Mouse (Mus musculus) CH12.LX (cell line): Measurements from ENCODE around the gene Ttc19. TPM values are rescaled to one million over a fixed set of nuclear protein-coding genes. Genes with fewer than 3 reads are reported as not detected.
A peak's percentile ranks its signal among the peaks of the same experiment; 100 is the strongest.
"Not testable (repeated sequence)": the region's sequence is repeated elsewhere in the genome, so short reads cannot be mapped to it uniquely, and the experiment has no call there.

Experiments used
- DNase-seq: peaks from one replicate; pipeline ENCODE4 v3.0.0-alpha.2; 2013; ENCODE audit errors: extremely low read depth
- H3K27ac ChIP-seq: 2 replicates; pipeline ENCODE4 v1.5.1; 2012; ENCODE audit warnings: low read depth, mild to moderate bottlenecking, control low read depth, moderate library complexity; ENCODE audit not compliant: insufficient read depth
- H3K27me3 ChIP-seq: replicated peaks from 2 replicates; pipeline ENCODE3; 2012; ENCODE audit warnings: inconsistent platforms
- H3K36me3 ChIP-seq, 2 experiments: replicated peaks in 1 of 2; 2 replicates each; pipeline versions ENCODE3 to v1.6.1; 2012; ENCODE audit warnings: inconsistent platforms in 1 of 2, low read length in 1 of 2, mild to moderate bottlenecking in 1 of 2, mixed read lengths in 1 of 2, moderate library complexity in 1 of 2; ENCODE audit not compliant: control insufficient read depth in 1 of 2, insufficient read depth in 1 of 2
- H3K4me1 ChIP-seq, 2 experiments: 2 replicates each; pipeline ENCODE4 v1.6.1; 2012; ENCODE audit warnings: inconsistent platforms in 1 of 2, moderate library complexity in 1 of 2; ENCODE audit not compliant: insufficient read depth in 2 of 2, control insufficient read depth in 1 of 2
- H3K4me2 ChIP-seq: 2 replicates; pipeline ENCODE4 v1.6.1; 2012; ENCODE audit warnings: low read depth, mild to moderate bottlenecking, control low read depth; ENCODE audit not compliant: poor library complexity, insufficient read depth, severe bottlenecking
- H3K4me3 ChIP-seq, 3 experiments: fragments of 150-350 bp in 1 of 3; sonication (generic) in 1 of 3; replicated peaks in 1 of 3; 2 replicates each; pipeline versions ENCODE3 to v1.5.1; 2011 to 2012; ENCODE audit warnings: low read depth in 2 of 3, low read length in 2 of 3, mild to moderate bottlenecking in 2 of 3, moderate library complexity in 2 of 3, control low read depth in 1 of 3, improper control_type of control experiment in 1 of 3, inconsistent platforms in 1 of 3, mixed read lengths in 1 of 3; ENCODE audit not compliant: poor library complexity in 1 of 3
- H3K79me2 ChIP-seq: replicated peaks from 2 replicates; pipeline ENCODE4 v1.6.1; 2012; ENCODE audit warnings: mild to moderate bottlenecking, moderate library complexity; ENCODE audit not compliant: control insufficient read depth, poor library complexity, insufficient read depth, severe bottlenecking; ENCODE audit errors: extremely low read depth
- H3K9ac ChIP-seq: 2 replicates; pipeline ENCODE4 v1.6.1; 2012; ENCODE audit warnings: low read depth, mild to moderate bottlenecking, control low read depth, moderate library complexity; ENCODE audit not compliant: insufficient read depth
- H3K9me3 ChIP-seq: replicated peaks from 2 replicates; pipeline ENCODE3; 2012; ENCODE audit warnings: low read length, inconsistent platforms, mixed read lengths
- BHLHE40 ChIP-seq: IDR thresholded peaks from 2 replicates; pipeline ENCODE4 v1.6.1; 2011; ENCODE audit warnings: mild to moderate bottlenecking, low read depth, low read length, improper control_type of control experiment
- CHD1 ChIP-seq: IDR thresholded peaks from 2 replicates; pipeline ENCODE4 v1.6.1; 2012; ENCODE audit warnings: low read depth, low read length, improper control_type of control experiment, inconsistent platforms
- CTCF ChIP-seq, 2 experiments: IDR thresholded peaks in 1 of 2; conservative IDR thresholded peaks in 1 of 2; 2 replicates each; pipeline ENCODE4 v1.5.1; 2011 to 2012; ENCODE audit warnings: low read depth in 2 of 2, low read length in 2 of 2, improper control_type of control experiment in 1 of 2, inconsistent platforms in 1 of 2, mild to moderate bottlenecking in 1 of 2, moderate library complexity in 1 of 2
- ELF1 ChIP-seq: IDR thresholded peaks from 2 replicates; pipeline ENCODE4 v1.6.1; 2014; ENCODE audit warnings: low read depth, mild to moderate bottlenecking, inconsistent platforms, low read length, improper control_type of control experiment
- ETS1 ChIP-seq: conservative IDR thresholded peaks from 2 replicates; pipeline ENCODE4 v1.6.1; 2012; ENCODE audit warnings: low read depth, mild to moderate bottlenecking, inconsistent platforms, low read length, improper control_type of control experiment, moderate library complexity
- IRF4 ChIP-seq: IDR thresholded peaks from 2 replicates; pipeline ENCODE4 v1.6.1; 2014; ENCODE audit warnings: low read depth, mild to moderate bottlenecking, inconsistent platforms, low read length, improper control_type of control experiment
- MAFK ChIP-seq: IDR thresholded peaks from 2 replicates; pipeline ENCODE4 v1.6.1; 2011; ENCODE audit warnings: low read length, improper control_type of control experiment; ENCODE audit not compliant: insufficient replicate concordance
- NELFE ChIP-seq: IDR thresholded peaks from 2 replicates; pipeline ENCODE4 v1.6.1; 2011; ENCODE audit warnings: low read depth, low read length, improper control_type of control experiment
- NRF1 ChIP-seq: IDR thresholded peaks from 2 replicates; pipeline ENCODE4 v1.6.1; 2014; ENCODE audit warnings: low read depth, mild to moderate bottlenecking, inconsistent platforms, low read length, improper control_type of control experiment, moderate library complexity
- POLR2AphosphoS2 ChIP-seq: IDR thresholded peaks from 2 replicates; pipeline ENCODE4 v1.6.1; 2011; ENCODE audit warnings: low read depth, low read length, improper control_type of control experiment
- RCOR1 ChIP-seq: conservative IDR thresholded peaks from 2 replicates; pipeline ENCODE4 v1.6.1; 2012; ENCODE audit warnings: low read depth, mild to moderate bottlenecking, inconsistent platforms, low read length, improper control_type of control experiment
- TCF12 ChIP-seq: IDR thresholded peaks from 2 replicates; pipeline ENCODE4 v1.6.1; 2014; ENCODE audit warnings: low read depth, mild to moderate bottlenecking, inconsistent platforms, low read length, improper control_type of control experiment
- ZMIZ1 ChIP-seq: IDR thresholded peaks from 2 replicates; pipeline ENCODE4 v1.6.1; 2012; ENCODE audit warnings: low read depth, mild to moderate bottlenecking, inconsistent platforms, low read length, improper control_type of control experiment
- ZNF384 ChIP-seq: IDR thresholded peaks from 2 replicates; pipeline ENCODE4 v1.6.1; 2012; ENCODE audit warnings: low read depth, low read length, improper control_type of control experiment, inconsistent platforms
- dilution Hi-C: fragments of 300-500 bp; cut with MboI; formaldehyde crosslinking; loops from 2 replicates; pipeline ENCODE4 v1.14.3; 2020; ENCODE audit warnings: low sequenced_read_pairs; ENCODE audit not compliant: extremely low pct_unique_long_range_greater_than_20kb, extremely low pct_ligation_motif_present
- in situ Hi-C: fragments of 300-500 bp; cut with MboI; formaldehyde crosslinking; loops from 3 replicates; pipeline ENCODE4 v1.14.3; 2019; ENCODE audit warnings: low sequenced_read_pairs, low pct_ligation_motif_present, low pct_unique_long_range_greater_than_20kb, mixed read lengths
- polyA plus RNA-seq: library from polyadenylated mRNA; unstranded; fragments of >175 nt; gene quantifications from 2 replicates; pipeline ENCODE4 v1.2.1, GENCODE M21; 2012; ENCODE audit warnings: low read depth; ENCODE audit not compliant: insufficient read length
- total RNA-seq, 2 experiments: library from RNA; depleted of rRNA; stranded (reverse); fragments of 300-350 nt in 1 of 2; fragments of >200 nt in 1 of 2; gene quantifications; 2 replicates each; pipeline ENCODE4 v1.2.3; 2012 to 2014

Gene Ttc19
- total and polyA plus RNA-seq, 3 experiments, result 13.0 to 22.6 (median 22.2) TPM

DNA sequence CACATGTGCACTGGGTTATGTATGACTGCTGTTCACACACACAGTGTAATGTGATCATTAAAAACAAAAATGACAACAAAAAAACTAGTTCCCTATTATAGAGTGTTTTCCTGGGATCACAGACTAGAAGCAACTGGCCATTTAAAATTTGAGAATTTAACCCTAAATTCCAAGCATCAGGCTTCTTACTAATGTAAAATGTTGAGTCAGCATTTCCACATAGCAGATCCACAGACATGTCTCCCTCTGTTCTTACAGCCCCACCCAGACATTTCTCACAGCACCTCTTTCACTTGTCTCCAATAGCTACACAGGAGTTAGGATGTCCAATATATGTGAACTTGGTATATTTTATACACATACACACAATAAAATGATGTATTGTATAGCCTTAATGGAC is 88.7 kb downstream of the Ttc19 start:
- Histone ChIP-seq H3K27me3 (no peaks in the 10 kb centered on the region), H3K9me3 (no peaks in the 10 kb centered on the region), H3K79me2 (no peaks in the 10 kb centered on the region; the same call in 1 of the 2 replicates), H3K4me3 (no peak overlapping the region), H3K36me3 (peaks cover 40 to 85% of the 10 kb centered on the region in 2 experiments), H3K27ac (no peak overlapping the region), H3K9ac (no peak overlapping the region), H3K4me2 (no peak overlapping the region), H3K4me1 (peaks cover 2 to 7% of the 10 kb centered on the region in 2 experiments; a peak in 2 of 4 replicates)
- no peak for DNase-seq
- in situ Hi-C loops, result no loop called here
- dilution Hi-C loops, result no loop called here
- TF ChIP-seq ELF1 (no peak), TCF12 (no peak), NELFE (no peak), MAFK (peak; percentile 99)

DNA sequence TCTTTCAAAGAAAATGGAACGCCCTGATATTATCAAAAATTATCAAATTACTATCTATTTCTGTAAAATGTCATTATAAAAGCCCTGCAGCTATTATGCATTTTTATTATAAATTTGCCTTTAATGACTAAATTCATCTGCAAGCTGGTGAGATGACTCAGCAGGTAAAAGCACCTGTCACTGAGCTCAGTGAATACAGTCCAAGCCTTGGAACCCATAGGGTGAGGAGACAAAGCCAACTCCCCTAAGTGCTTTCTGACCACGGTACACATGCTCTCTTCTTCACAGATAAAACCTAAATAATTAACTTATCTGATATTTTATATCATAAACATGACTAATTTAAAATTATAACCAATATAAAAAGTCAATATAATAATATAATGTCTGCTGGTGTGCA is 90.5 kb downstream of the Ttc19 start:
- Histone ChIP-seq H3K27me3 (no peaks in the 10 kb centered on the region), H3K9ac (no peak overlapping the region), H3K4me3 (no peak overlapping the region), H3K9me3 (no peaks in the 10 kb centered on the region), H3K4me2 (no peak overlapping the region), H3K4me1 (peaks cover 2 to 7% of the 10 kb centered on the region in 2 experiments; a peak in 2 of 4 replicates), H3K27ac (no peak overlapping the region), H3K79me2 (no peaks in the 10 kb centered on the region; the same call in 1 of the 2 replicates), H3K36me3 (peaks cover 36 to 84% of the 10 kb centered on the region in 2 experiments)
- dilution Hi-C loops (no loop called here), in situ Hi-C loops (no loop called here)
- DNase-seq, result no peak
- no peak for TF ChIP-seq POLR2AphosphoS2
- TF ChIP-seq CHD1, result no peak
- TF ChIP-seq RCOR1, result no peak
- TF ChIP-seq ZMIZ1, result no peak
- no peak for TF ChIP-seq NRF1
- no peak for TF ChIP-seq BHLHE40
- no peak for TF ChIP-seq IRF4
- TF ChIP-seq ETS1, result no peak

DNA sequence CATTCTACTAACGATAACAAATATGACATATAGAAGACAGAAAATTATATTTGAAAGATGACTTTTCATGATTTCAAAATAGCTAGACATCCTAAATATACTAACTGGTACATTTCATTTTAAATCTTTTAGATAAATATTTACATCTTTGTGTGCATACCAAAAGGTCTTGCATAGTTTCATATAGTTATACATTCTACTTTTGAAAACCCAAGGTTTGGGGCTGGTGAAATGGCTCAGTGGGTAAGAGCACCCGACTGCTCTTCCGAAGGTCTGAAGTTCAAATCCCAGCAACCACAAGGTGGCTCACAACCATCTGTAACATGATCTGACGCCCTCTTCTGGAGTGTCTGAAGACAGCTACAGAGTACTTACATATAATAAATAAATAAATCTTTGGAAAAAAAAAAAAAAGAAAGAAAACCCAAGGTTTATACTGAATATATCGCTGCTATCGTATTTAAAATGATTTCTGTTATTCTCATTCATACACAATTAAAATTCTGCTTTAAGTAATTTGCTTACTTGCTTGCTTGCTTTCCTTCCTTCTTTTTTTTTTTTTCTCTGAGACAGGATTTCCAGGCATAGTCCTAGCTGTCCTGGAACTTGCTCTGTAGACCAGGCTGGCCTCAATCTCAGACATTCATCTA is 96.1 kb downstream of the Ttc19 start:
- H3K79me2 ChIP-seq, H3K9ac ChIP-seq, DNase-seq, H3K4me1 ChIP-seq, dilution Hi-C loops, H3K27ac ChIP-seq, in situ Hi-C loops, H3K4me2 ChIP-seq, H3K9me3 ChIP-seq, H3K4me3 ChIP-seq, H3K27me3 ChIP-seq: not testable (repeated sequence)
- peaks cover 39 to 79% of the 10 kb centered on the region in 2 experiments for H3K36me3 ChIP-seq
- peak; percentile 40 for TF ChIP-seq ZNF384
- TF ChIP-seq NELFE, result 0 out of 2 replicates have a peak, but pooled peaks have one; percentile 20
- peak in 1 of 2 experiments; percentile 63; a peak in 2 of 4 replicates for TF ChIP-seq CTCF (conservative IDR thresholded peaks at IDR 0.05 in 1 of 2, IDR thresholded peaks at IDR 0.05 in 1 of 2; ENCODE audit: low read depth in 2 of 2, low read length in 2 of 2)

Other genes with a start within 250 kb of the Ttc19 start
- gene Adora2b, start 32.5 kb upstream of the Ttc19 start, total RNA-seq (2012; rRNA removed), result 0.92 and 1.7 TPM in 2 replicates
- 0.45 and 0.77 TPM in 2 replicates for gene Adora2b, start 32.5 kb upstream of the Ttc19 start, total RNA-seq (2014; rRNA removed)
- gene Adora2b, start 32.5 kb upstream of the Ttc19 start, polyA plus RNA-seq, result 0.44 and 0.87 TPM in 2 replicates
- gene Zswim7, start 98 bp upstream of the Ttc19 start, total RNA-seq (2012; rRNA removed), result 38.8 and 44.2 TPM in 2 replicates
- gene Zswim7, start 98 bp upstream of the Ttc19 start, total RNA-seq (2014; rRNA removed), result 62.3 and 62.5 TPM in 2 replicates
- 57.8 and 58.2 TPM in 2 replicates for gene Zswim7, start 98 bp upstream of the Ttc19 start, polyA plus RNA-seq
- gene Pigl, start 177.0 kb downstream of the Ttc19 start, total RNA-seq (2012; rRNA removed), result 5.2 and 5.6 TPM in 2 replicates
- gene Pigl, start 177.0 kb downstream of the Ttc19 start, total RNA-seq (2014; rRNA removed), result 3.0 and 4.4 TPM in 2 replicates
- gene Pigl, start 177.0 kb downstream of the Ttc19 start, polyA plus RNA-seq, result 7.6 and 9.1 TPM in 2 replicates
- gene Ncor1, start 177.1 kb downstream of the Ttc19 start, total RNA-seq (2012; rRNA removed), result 83.8 and 93.7 TPM in 2 replicates
- 69.3 and 76.3 TPM in 2 replicates for gene Ncor1, start 177.1 kb downstream of the Ttc19 start, total RNA-seq (2014; rRNA removed)
- gene Ncor1, start 177.1 kb downstream of the Ttc19 start, polyA plus RNA-seq, result 171 and 232 TPM in 2 replicates